Comparison of ENCODE assay signal across 17 mouse cellular contexts in genomic region chr17:9002438-9002837, GRCm38 (mm10). TPM values are rescaled to one million over a fixed set of nuclear protein-coding genes. Genes with fewer than 3 reads are reported as not detected.
DNase-seq lines count a peak whose midpoint lies in the region; ATAC-seq lines count a peak whose summit lies in the region.
"Had no signal": no experiment of that assay in that cellular context is flagged by ENCODE, and none has a peak within 500 bp of the region (broad histone marks: within the 10 kb centered on the region; RNA-seq: fewer than 3 reads in every experiment).

No protein-coding gene starts in this region.

- 75% methylated on average over 4 of the region's 4 CpGs for WGBS in hindbrain, embryonic 10.5 days
- WGBS in hindbrain, embryonic 12.5 days: 74% methylated on average over 4 of the region's 4 CpGs

- ATAC-seq in CD4-positive, CD25-positive, alpha-beta regulatory T cell, adult 4 months: peak; percentile 77
- ATAC-seq in hindbrain, embryonic 12.5 days (ENCODE audit: low FRiP score): no peak
- ATAC-seq: forebrain, embryonic 16.5 days had no signal

- peak; percentile 65 to 71 for DNase-seq in right cerebral cortex, adult 2 months (ENCODE audit: low spot score in 2 of 2)
- no peak for DNase-seq in right cerebral cortex, postnatal 4 days
- DNase-seq in fibroblast of lung, adult 2 months (ENCODE audit: low read depth): peak; percentile 11
- peak; percentile 62 for DNase-seq in telencephalon, adult 2 months (ENCODE audit: low read depth, low spot score)
- no peak for DNase-seq in hindbrain, embryonic 10.5 days (ENCODE audit: low spot score)
- DNase-seq: adrenal gland, postnatal 36 days; cerebellum, adult 11-12 months; kidney, adult 18-20 months had no signal

- no peaks in the 10 kb centered on the region for H3K4me1 ChIP-seq in hindbrain, embryonic 10.5 days (replicated peaks)
- no peaks in the 10 kb centered on the region for H3K4me1 ChIP-seq in hindbrain, embryonic 12.5 days
- H3K4me1 ChIP-seq: embryonic facial prominence, embryonic 15.5 days; lung, embryonic 15.5 days; midbrain, embryonic 12.5 days had no signal

- no peak overlapping the region for H3K9ac ChIP-seq in hindbrain, embryonic 12.5 days
- H3K9ac ChIP-seq: embryonic facial prominence, embryonic 15.5 days; hindbrain, embryonic 14.5 days; lung, embryonic 15.5 days; midbrain, embryonic 12.5 days had no signal

- no peaks in the 10 kb centered on the region for H3K9me3 ChIP-seq in hindbrain, embryonic 10.5 days
- H3K9me3 ChIP-seq in hindbrain, embryonic 12.5 days (replicated peaks): no peaks in the 10 kb centered on the region
- H3K9me3 ChIP-seq: embryonic facial prominence, embryonic 15.5 days; lung, embryonic 15.5 days; midbrain, embryonic 12.5 days had no signal

- no peak overlapping the region for H3K4me2 ChIP-seq in hindbrain, embryonic 12.5 days (replicated peaks)
- H3K4me2 ChIP-seq: embryonic facial prominence, embryonic 15.5 days; hindbrain, embryonic 14.5 days; liver, embryonic 11.5 days; lung, embryonic 15.5 days; midbrain, embryonic 12.5 days had no signal

- no peak overlapping the region for H3K27ac ChIP-seq in hindbrain, embryonic 10.5 days
- no peak overlapping the region for H3K27ac ChIP-seq in hindbrain, embryonic 12.5 days
- H3K27ac ChIP-seq: embryonic facial prominence, embryonic 15.5 days; hindbrain, embryonic 14.5 days; lung, embryonic 15.5 days; midbrain, embryonic 12.5 days had no signal

- peaks cover 28% of the 10 kb centered on the region for H3K36me3 ChIP-seq in hindbrain, embryonic 10.5 days
- no peaks in the 10 kb centered on the region for H3K36me3 ChIP-seq in hindbrain, embryonic 12.5 days
- H3K36me3 ChIP-seq: embryonic facial prominence, embryonic 15.5 days; G1E; lung, embryonic 15.5 days had no signal

- H3K4me3 ChIP-seq in hindbrain, embryonic 10.5 days: no peak overlapping the region
- no peak overlapping the region for H3K4me3 ChIP-seq in hindbrain, embryonic 12.5 days
- H3K4me3 ChIP-seq: embryonic facial prominence, embryonic 15.5 days; lung, embryonic 15.5 days; midbrain, embryonic 12.5 days had no signal

- no peaks in the 10 kb centered on the region for H3K27me3 ChIP-seq in hindbrain, embryonic 10.5 days (ENCODE audit: insufficient read depth, poor library complexity, severe bottlenecking)
- no peaks in the 10 kb centered on the region for H3K27me3 ChIP-seq in hindbrain, embryonic 12.5 days
- H3K27me3 ChIP-seq: embryonic facial prominence, embryonic 15.5 days; lung, embryonic 15.5 days; midbrain, embryonic 12.5 days had no signal

RNA-seq across cellular contexts. Expression of gene 1700010I14Rik, which starts 14.3 kb away (rescaled TPM):
- 1 to 10 TPM; 7.0 to 7.8 TPM for polyA plus RNA-seq in CD4-positive, CD25-positive, alpha-beta regulatory T cell, adult 4 months (2017; shearing (Covaris generic))
- polyA plus RNA-seq in hindbrain, embryonic 10.5 days (2016; fragmentation: Nextera tagmentation; extraction: Ambion mirVana): 2.9 and 3.1 TPM in 2 replicates
- 2.0 and 2.3 TPM in 2 replicates for polyA plus RNA-seq in hindbrain, embryonic 12.5 days (2016; fragmentation: Nextera tagmentation; extraction: Ambion mirVana)
- polyA plus RNA-seq: G1E had no signal

Comparison
In these comparisons a context has a peak if more than half of its experiments do, and no peak if none do; other contexts are left out.
1. DNase-seq: peak in right cerebral cortex, adult 2 months (2 of 2), fibroblast of lung, adult 2 months (single experiment) and telencephalon, adult 2 months (single experiment); none in right cerebral cortex, postnatal 4 days (single experiment) and hindbrain, embryonic 10.5 days (single experiment).